Mouse (Mus musculus): ENCODE measurements around the gene Nxpe5.

The Nxpe5 gene

GRCm38 (mm10) chr5:138279585-138280424, 54.1 kb downstream of the Nxpe5 start, which contains the start of the genes Gm43720, Gpc2 and Stag3:
Gene Gm43720 (minus strand): TSS chr5:138279958.
Gene Gpc2 (minus strand): TSS chr5:138280005.
Gene Stag3 (plus strand): TSS chr5:138280240.
- peak; percentile 77 for DNase-seq

GRCm38 (mm10) chr5:138280425-138280768, 54.7 kb downstream of the Nxpe5 start:
- no peak for DNase-seq

GRCm38 (mm10) chr5:138280829-138281228, 55.1 kb downstream of the Nxpe5 start:
- DNase-seq, result no peak

GRCm38 (mm10) chr5:138281798-138282197, 56.1 kb downstream of the Nxpe5 start:
- DNase-seq, result no peak

- DNase-seq, result no peak
Observed at GRCm38 (mm10) chr5:138283540-138283939, 57.8 kb downstream of the Nxpe5 start.

- no peak for DNase-seq
Observed at GRCm38 (mm10) chr5:138287861-138288260, 62.2 kb downstream of the Nxpe5 start.

- DNase-seq, result no peak
Observed at GRCm38 (mm10) chr5:138291638-138292037, 65.9 kb downstream of the Nxpe5 start.

GRCm38 (mm10) chr5:138294158-138294557, 68.5 kb downstream of the Nxpe5 start:
- no peak for DNase-seq

- no peak for DNase-seq
Observed at GRCm38 (mm10) chr5:138299613-138300012, 73.9 kb downstream of the Nxpe5 start.

All from right cerebral cortex, postnatal 25 days (tissue).